Mouse (Mus musculus): ENCODE measurements around the gene Myo3b. TPM values are rescaled to one million over a fixed set of nuclear protein-coding genes. Genes with fewer than 3 reads are reported as not detected.

The Myo3b gene
- polyA plus RNA-seq, 1 experiment from 2014 or later, result not detected

DNA sequence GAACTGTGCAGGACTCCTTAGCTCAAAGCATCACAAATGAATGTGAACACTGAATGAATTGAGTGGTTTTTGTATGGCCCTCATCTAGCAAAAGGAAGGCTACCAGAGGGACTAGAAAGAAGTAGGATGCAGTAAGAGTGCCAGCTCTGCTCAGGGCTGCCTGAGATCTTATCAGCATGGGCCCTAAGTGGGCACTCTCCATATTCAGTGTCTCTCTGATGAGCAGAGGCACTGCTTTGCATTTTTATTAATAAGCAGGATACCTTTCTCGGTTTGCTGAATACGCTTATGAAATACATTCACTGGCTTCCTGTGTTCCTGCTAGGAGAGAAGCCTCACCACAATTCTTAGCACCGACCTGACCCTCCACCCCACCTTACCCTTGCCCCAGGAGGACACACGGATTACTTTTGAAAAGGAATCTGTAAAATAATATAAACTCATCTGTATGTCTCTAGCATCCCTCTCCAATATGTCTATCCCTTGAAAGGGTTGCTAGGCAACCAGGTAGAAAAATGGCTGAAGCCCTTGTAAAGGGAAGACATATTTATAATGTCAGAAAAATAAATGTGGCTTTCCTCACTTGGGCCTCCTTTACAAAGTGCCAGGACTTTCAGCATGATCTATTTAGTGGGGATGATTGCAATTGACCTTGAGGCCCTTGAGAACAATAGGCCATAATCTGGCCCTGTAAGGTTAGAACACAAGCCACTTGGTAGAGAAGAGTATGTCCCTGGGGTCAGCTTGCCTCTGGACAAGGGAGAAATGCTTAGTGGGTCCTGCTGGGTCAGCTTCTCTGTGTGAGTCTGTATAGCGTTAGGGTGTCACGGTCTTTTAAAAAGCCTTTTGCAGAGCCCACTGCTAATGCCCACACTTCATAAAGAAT lies 138.1 kb downstream of the Myo3b start:
- ATAC-seq, result no peak
- 75% methylated on average over 6 of the region's 6 CpGs for WGBS
- Histone ChIP-seq H3K9ac (ENCODE audit: low read depth, low read length) (no peak overlapping the region), H3K4me1 (replicated peaks; ENCODE audit: control insufficient read depth, insufficient read depth, low read length) (no peaks in the 10 kb centered on the region), H3K4me2 (replicated peaks; ENCODE audit: low read depth) (no peak overlapping the region), H3K27me3 (replicated peaks; ENCODE audit: control insufficient read depth, insufficient read depth, low read length) (no peaks in the 10 kb centered on the region), H3K4me3 (ENCODE audit: low read depth, low read length) (no peak overlapping the region), H3K27ac (ENCODE audit: low read depth, low read length) (no peak overlapping the region), H3K9me3 (ENCODE audit: control insufficient read depth) (no peaks in the 10 kb centered on the region), H3K36me3 (ENCODE audit: control insufficient read depth, insufficient read depth) (no peaks in the 10 kb centered on the region)
- TF ChIP-seq CTCF (IDR thresholded peaks at IDR 0.05; ENCODE audit: low read depth), result no peak

DNA sequence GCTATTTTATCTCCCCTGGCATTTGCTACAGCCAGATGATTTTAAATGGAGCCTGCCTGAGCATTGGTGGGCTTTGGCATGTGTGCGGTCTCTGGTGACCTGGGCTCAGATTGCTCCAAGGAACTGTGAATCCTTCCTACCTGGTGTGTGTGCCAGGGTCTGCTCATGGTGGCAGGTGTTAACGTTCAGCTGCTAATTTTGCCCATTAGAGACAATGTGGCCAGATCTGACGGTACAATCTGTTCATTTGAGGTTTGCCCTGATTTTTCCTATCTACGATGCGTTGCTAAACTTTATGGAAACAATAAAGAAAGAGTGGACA lies 138.7 kb downstream of the Myo3b start:
- H3K27me3 ChIP-seq (replicated peaks; ENCODE audit: control insufficient read depth, insufficient read depth, low read length), result no peaks in the 10 kb centered on the region
- H3K4me3 ChIP-seq (ENCODE audit: low read depth, low read length), result no peak overlapping the region
- no peaks in the 10 kb centered on the region for H3K9me3 ChIP-seq (ENCODE audit: control insufficient read depth)
- H3K36me3 ChIP-seq (ENCODE audit: control insufficient read depth, insufficient read depth), result no peaks in the 10 kb centered on the region
- no peak overlapping the region for H3K4me2 ChIP-seq (replicated peaks; ENCODE audit: low read depth)
- no peak overlapping the region for H3K9ac ChIP-seq (ENCODE audit: low read depth, low read length)
- no peak for TF ChIP-seq CTCF (IDR thresholded peaks at IDR 0.05; ENCODE audit: low read depth)
- H3K27ac ChIP-seq (ENCODE audit: low read depth, low read length), result no peak overlapping the region
- 91% methylated on average over 5 of the region's 5 CpGs for WGBS
- no peaks in the 10 kb centered on the region for H3K4me1 ChIP-seq (replicated peaks; ENCODE audit: control insufficient read depth, insufficient read depth, low read length)
- ATAC-seq, result no peak

DNA sequence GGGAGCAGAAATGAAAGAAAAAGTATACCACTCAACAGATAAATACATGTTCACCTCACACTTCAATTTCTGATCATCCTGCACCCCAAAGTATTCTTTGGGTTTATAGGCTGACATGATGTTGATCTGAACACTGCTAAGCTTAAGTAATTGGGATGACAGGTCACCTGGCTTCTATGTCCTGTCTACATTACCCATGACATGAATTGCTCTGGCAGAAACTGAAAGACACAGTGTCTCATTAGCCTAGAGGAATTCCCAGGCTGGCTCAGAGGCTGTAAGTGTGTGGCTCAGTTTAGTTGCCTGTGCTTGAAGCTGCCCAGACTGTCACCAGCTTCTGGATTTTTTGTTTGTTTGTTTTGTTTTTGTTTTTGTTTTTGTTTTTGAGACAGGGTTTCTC lies 139.3 kb downstream of the Myo3b start:
- Histone ChIP-seq H3K4me2 (replicated peaks; ENCODE audit: low read depth) (no peak overlapping the region), H3K9me3 (ENCODE audit: control insufficient read depth) (no peaks in the 10 kb centered on the region), H3K36me3 (ENCODE audit: control insufficient read depth, insufficient read depth) (no peaks in the 10 kb centered on the region), H3K4me1 (replicated peaks; ENCODE audit: control insufficient read depth, insufficient read depth, low read length) (no peaks in the 10 kb centered on the region), H3K4me3 (ENCODE audit: low read depth, low read length) (no peak overlapping the region), H3K27ac (ENCODE audit: low read depth, low read length) (no peak overlapping the region), H3K9ac (ENCODE audit: low read depth, low read length) (no peak overlapping the region), H3K27me3 (replicated peaks; ENCODE audit: control insufficient read depth, insufficient read depth, low read length) (no peaks in the 10 kb centered on the region)
- TF ChIP-seq CTCF (IDR thresholded peaks at IDR 0.05; ENCODE audit: low read depth), result no peak
- ATAC-seq, result no peak

DNA sequence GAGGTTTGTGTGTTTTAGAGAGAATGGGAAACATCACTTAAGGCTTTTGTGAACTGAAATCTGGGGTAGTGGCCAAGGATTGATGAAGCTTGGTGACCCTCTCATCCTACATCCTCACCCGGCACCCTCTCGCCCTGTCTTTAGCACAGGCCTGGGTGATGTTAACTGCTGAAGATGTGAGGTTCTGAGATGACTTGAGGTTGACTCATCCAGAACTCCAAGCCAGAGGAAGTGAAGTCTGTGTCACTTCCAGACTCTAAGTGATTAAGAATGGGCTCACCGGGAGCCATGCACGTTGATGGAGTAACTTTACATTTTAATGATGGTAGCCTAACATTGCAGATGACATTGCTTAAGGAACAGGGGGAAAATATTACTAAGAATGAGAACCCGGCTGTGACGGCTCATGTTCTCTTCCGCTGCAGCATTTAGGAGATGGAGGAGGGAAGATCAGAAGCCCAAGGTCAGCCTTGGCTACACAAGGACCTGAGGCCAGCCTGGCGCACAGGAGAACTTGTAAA lies 143.3 kb downstream of the Myo3b start:
- Histone ChIP-seq H3K27me3 (replicated peaks; ENCODE audit: control insufficient read depth, insufficient read depth, low read length) (no peaks in the 10 kb centered on the region), H3K36me3 (ENCODE audit: control insufficient read depth, insufficient read depth) (no peaks in the 10 kb centered on the region), H3K4me1 (replicated peaks; ENCODE audit: control insufficient read depth, insufficient read depth, low read length) (no peaks in the 10 kb centered on the region), H3K9me3 (ENCODE audit: control insufficient read depth) (no peaks in the 10 kb centered on the region), H3K4me3 (ENCODE audit: low read depth, low read length) (no peak overlapping the region), H3K4me2 (replicated peaks; ENCODE audit: low read depth) (no peak overlapping the region), H3K27ac (ENCODE audit: low read depth, low read length) (no peak overlapping the region), H3K9ac (ENCODE audit: low read depth, low read length) (no peak overlapping the region)
- TF ChIP-seq CTCF (IDR thresholded peaks at IDR 0.05; ENCODE audit: low read depth), result no peak
- ATAC-seq, result no peak
- WGBS, result 91% methylated on average over 8 of the region's 8 CpGs

DNA sequence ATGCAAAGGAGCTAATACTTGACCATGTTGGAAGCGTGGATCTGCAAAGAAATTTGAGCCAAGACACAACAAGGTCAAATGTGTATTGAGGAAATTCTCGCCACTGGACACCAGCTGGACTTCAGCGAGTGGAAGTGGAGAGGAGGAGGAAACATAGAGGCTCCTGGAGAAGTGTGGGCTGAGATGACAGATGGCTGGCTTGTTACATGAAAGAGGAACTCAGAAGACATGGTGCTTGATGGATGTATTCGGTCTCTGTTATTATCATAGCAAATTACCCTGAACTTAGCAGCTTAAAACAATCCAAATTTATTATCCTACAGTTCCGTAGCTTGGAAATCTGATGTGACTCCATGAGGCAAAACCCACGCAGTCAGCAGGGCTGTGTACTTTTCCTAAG lies 148.1 kb downstream of the Myo3b start:
- Histone ChIP-seq H3K4me2 (replicated peaks; ENCODE audit: low read depth) (no peak overlapping the region), H3K9me3 (ENCODE audit: control insufficient read depth) (no peaks in the 10 kb centered on the region), H3K9ac (ENCODE audit: low read depth, low read length) (no peak overlapping the region), H3K4me3 (ENCODE audit: low read depth, low read length) (no peak overlapping the region), H3K27ac (ENCODE audit: low read depth, low read length) (no peak overlapping the region), H3K4me1 (replicated peaks; ENCODE audit: control insufficient read depth, insufficient read depth, low read length) (no peaks in the 10 kb centered on the region), H3K36me3 (ENCODE audit: control insufficient read depth, insufficient read depth) (no peaks in the 10 kb centered on the region), H3K27me3 (replicated peaks; ENCODE audit: control insufficient read depth, insufficient read depth, low read length) (no peaks in the 10 kb centered on the region)
- 69% methylated on average over 6 of the region's 6 CpGs for WGBS
- no peak for ATAC-seq
- no peak for TF ChIP-seq CTCF (IDR thresholded peaks at IDR 0.05; ENCODE audit: low read depth)

DNA sequence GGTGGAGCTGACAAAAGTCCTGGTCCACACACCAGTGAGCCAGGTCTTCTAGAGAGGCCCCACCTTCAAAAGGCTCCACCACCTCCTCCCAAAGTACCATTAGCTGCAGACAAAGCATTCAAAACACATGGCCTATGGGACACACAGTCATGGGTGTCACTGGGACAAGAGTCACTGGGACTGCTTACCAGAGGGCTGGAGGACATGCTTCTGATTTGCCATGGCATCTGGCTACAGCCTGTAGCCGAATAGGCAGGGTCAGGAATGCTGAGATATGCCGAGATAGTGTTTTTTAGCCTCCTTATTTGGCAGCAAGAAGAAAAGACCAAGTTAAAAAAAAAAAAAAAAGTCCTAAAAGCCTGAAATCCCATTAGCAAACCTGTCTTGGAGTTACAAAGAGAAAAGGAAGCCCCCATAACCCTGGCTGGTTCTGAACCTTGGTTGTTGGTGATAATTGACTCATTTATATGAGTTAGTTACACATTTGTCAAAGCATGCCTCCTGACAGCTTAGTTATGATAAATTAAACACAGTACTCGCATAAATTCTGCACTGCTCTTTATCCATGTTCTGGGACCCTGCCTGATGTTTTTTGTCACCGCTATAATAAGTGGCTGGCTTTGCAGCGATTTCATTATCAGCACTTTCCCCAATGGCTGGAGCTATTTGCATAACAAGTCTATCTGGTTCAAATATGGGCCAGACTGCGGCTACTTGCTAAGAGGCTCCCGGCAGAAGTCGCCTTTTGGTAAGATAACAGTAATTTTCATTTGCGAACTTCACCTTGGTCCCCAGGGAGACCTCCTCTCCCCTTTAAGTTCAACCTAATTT lies 156.7 kb downstream of the Myo3b start:
- Histone ChIP-seq H3K27me3 (replicated peaks; ENCODE audit: control insufficient read depth, insufficient read depth, low read length) (no peaks in the 10 kb centered on the region), H3K4me3 (ENCODE audit: low read depth, low read length) (no peak overlapping the region), H3K4me1 (replicated peaks; ENCODE audit: control insufficient read depth, insufficient read depth, low read length) (no peaks in the 10 kb centered on the region), H3K36me3 (ENCODE audit: control insufficient read depth, insufficient read depth) (no peaks in the 10 kb centered on the region), H3K4me2 (replicated peaks; ENCODE audit: low read depth) (no peak overlapping the region), H3K9me3 (ENCODE audit: control insufficient read depth) (no peaks in the 10 kb centered on the region), H3K27ac (ENCODE audit: low read depth, low read length) (no peak overlapping the region), H3K9ac (ENCODE audit: low read depth, low read length) (no peak overlapping the region)
- no peak for TF ChIP-seq CTCF (IDR thresholded peaks at IDR 0.05; ENCODE audit: low read depth)
- 54% methylated on average over 9 of the region's 9 CpGs for WGBS
- no peak for ATAC-seq

Data from intestine, postnatal 0 days (tissue).